Mouse (Mus musculus) olfactory bulb, adult 2 months (tissue): ENCODE results near the gene Gart.

ENCODE experiments used
- CTCF ChIP-seq: fragments of 200-500 bp; IDR thresholded peaks from 2 replicates; pipeline ENCODE4 v1.5.1; 2012; ENCODE audit warnings: low read depth, mild to moderate bottlenecking, low read length, moderate library complexity; ENCODE audit not compliant: insufficient read depth
- POLR2A ChIP-seq: fragments of 200-500 bp; IDR thresholded peaks from 2 replicates; pipeline ENCODE4 v1.6.1; 2012; ENCODE audit warnings: mild to moderate bottlenecking, low read depth, low read length, moderate library complexity; ENCODE audit not compliant: insufficient read depth

DNA sequence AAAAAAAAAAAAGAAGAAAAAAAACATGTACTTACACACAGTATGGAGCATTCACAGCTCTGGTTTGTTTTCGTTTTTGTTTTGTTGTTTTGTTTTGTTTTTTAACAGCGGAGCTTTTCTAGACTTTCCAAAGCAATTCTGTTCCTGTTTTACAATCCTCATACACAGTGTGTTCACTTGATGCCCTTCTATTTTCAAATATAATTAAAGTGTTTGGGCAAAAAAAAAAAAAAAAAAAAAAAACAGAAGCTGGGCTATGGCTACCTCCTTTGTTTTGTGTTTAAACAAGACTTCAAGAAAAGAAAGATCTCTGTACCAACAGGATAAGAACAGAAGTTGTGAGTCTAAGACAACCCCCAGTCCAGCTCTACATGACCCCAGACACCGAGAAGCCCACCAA lies 58.0 kb downstream of the Gart start:
- TF ChIP-seq POLR2A: no peak
- TF ChIP-seq CTCF: no peak
